Mouse (Mus musculus) forebrain, embryonic 10.5 days (tissue): ENCODE data around the gene Dbndd2. TPM values are rescaled to one million over a fixed set of nuclear protein-coding genes. Genes with fewer than 3 reads are reported as not detected.

Experiments
- DNase-seq: peaks from one replicate; pipeline ENCODE4 v3.0.0-alpha.2; 2017; ENCODE audit warnings: low spot score; ENCODE audit errors: extremely low spot score
- H3K27ac ChIP-seq: fragments of 300-500 bp; sonication (generic); 2 replicates; pipeline ENCODE4 v1.5.1; 2016; ENCODE audit warnings: mild to moderate bottlenecking
- H3K27me3 ChIP-seq: fragments of 300-500 bp; sonication (generic); 2 replicates; pipeline ENCODE4 v1.6.1; 2016; ENCODE audit warnings: mild to moderate bottlenecking; ENCODE audit not compliant: poor library complexity, severe bottlenecking
- H3K36me3 ChIP-seq: fragments of 300-500 bp; sonication (generic); replicated peaks from 2 replicates; pipeline ENCODE4 v1.6.1; 2016; ENCODE audit warnings: mild to moderate bottlenecking, moderate library complexity
- H3K4me1 ChIP-seq: fragments of 300-500 bp; sonication (generic); 2 replicates; pipeline ENCODE4 v1.6.1; 2016
- H3K4me3 ChIP-seq: fragments of 300-500 bp; sonication (generic); 2 replicates; pipeline ENCODE4 v1.5.1; 2016; ENCODE audit warnings: mild to moderate bottlenecking, moderate library complexity
- H3K9me3 ChIP-seq: fragments of 300-500 bp; sonication (generic); 2 replicates; pipeline ENCODE4 v1.6.1; 2016; ENCODE audit warnings: mild to moderate bottlenecking, moderate library complexity
- WGBS: fragments of 180-500 bp; shearing (Covaris S2); methylation state at CpG from one replicate; pipeline ENCODE4 v1.1.7; 2016; 5-methylcytosine and 5-hydroxymethylcytosine counted together
- polyA plus RNA-seq: library from polyadenylated mRNA; unstranded; fragments of >200 nt; fragmentation: Nextera tagmentation; extraction: Ambion mirVana; gene quantifications from 2 replicates; pipeline ENCODE4 v1.2.1, GENCODE M21; 2016

Dbndd2 gene
- polyA plus RNA-seq, 1 experiment from 2014 or later: 3.1 TPM

GRCm38 (mm10) chr2:164494126-164494525 lies 8.2 kb downstream of the Dbndd2 start:
- Histone ChIP-seq H3K27me3 (peaks cover 3% of the 10 kb centered on the region; the same call in 1 of the 2 replicates), H3K36me3 (peaks cover 9% of the 10 kb centered on the region), H3K9me3 (no peaks in the 10 kb centered on the region), H3K4me1 (peaks cover 20% of the 10 kb centered on the region), H3K27ac (no peak overlapping the region), H3K4me3 (no peak overlapping the region)
- 56% methylated on average over 2 of the region's 2 CpGs for WGBS
- no peak for DNase-seq

DNA sequence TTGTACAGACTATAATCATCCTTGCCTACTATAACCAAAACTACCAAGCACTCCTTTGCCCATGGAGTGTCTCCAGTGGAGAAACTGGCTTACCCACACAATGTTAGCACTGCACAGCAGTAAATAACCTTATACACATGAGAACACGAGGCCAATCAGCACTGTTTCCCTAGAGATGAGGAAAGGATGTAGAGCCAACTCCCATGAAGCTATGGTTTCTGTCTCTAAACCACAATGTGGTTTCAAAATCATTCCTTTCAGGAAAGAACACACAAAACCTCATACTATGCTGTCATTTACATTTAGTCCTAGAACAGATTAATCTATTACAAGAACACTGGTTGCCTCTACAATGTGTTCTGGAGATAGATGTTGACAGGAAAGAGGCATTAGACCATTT lies 10.4 kb downstream of the Dbndd2 start:
- Histone ChIP-seq H3K27ac (no peak overlapping the region), H3K36me3 (peaks cover 21% of the 10 kb centered on the region), H3K27me3 (no peaks in the 10 kb centered on the region), H3K4me1 (peaks cover 20% of the 10 kb centered on the region), H3K4me3 (peak overlapping the region; percentile 77), H3K9me3 (no peaks in the 10 kb centered on the region)
- no peak for DNase-seq
- WGBS: 62% methylated on average over 1 of the region's 1 CpGs

DNA sequence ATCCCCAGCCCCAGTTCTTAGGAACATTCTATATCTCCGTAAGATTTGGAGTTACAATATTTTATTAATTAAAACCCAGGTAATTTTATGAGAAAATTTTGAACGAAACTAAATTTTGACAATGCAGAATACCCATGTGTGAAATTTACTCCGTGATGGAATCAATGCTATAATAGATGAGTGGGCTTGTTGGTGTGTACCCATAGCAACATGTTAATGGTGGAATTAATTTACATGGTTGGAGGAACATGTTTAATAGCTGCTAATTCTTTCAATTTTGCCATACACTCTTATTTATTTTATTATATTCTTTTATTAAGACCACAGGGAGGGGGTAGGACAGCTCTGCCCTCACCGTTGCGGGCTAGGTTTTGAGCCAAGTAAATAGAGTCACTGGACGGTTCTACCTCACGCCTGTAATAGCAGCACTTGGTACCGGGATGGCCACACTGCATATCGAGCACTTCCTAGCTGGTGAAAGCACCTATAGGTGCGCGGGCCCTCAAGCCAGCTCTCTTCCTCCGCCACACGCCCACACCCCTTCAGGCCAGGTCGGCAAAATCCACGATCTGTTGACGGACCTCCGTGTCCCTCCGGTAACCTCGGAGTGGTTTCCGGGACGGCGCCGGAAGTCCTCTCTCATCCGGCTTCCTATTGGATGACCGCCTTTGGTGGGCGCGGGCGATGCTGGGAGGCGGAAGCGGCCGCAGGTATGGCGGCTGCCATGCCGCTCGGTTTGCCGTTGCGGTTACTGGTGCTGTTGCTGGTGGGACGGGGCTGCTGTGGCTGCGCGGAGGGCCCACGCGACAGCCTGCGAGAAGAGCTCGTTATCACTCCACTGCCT lies 11.2 kb downstream of the Dbndd2 start, which contains the start of gene Pigt:
Gene Pigt, plus strand, starts transcription at position 674 of the 844 bp plus-strand sequence.
- WGBS: 4% methylated on average over 43 of the region's 43 CpGs
- peak within 1 kb of the TSS; percentile 77 for H3K4me3 ChIP-seq
- DNase-seq: peak; percentile 88
- peak within 1 kb of the TSS; percentile 86 for H3K27ac ChIP-seq
- no peaks in the 10 kb centered on the region for H3K9me3 ChIP-seq
- peaks cover 20% of the 10 kb centered on the region for H3K4me1 ChIP-seq
- peaks cover 28% of the 10 kb centered on the region for H3K36me3 ChIP-seq
- no peaks in the 10 kb centered on the region for H3K27me3 ChIP-seq

GRCm38 (mm10) chr2:164497691-164498268 lies 11.9 kb downstream of the Dbndd2 start:
- Histone ChIP-seq H3K9me3 (no peaks in the 10 kb centered on the region), H3K4me3 (peak overlapping the region; percentile 77), H3K27ac (peak overlapping the region; percentile 86), H3K4me1 (peaks cover 20% of the 10 kb centered on the region), H3K27me3 (no peaks in the 10 kb centered on the region), H3K36me3 (peaks cover 35% of the 10 kb centered on the region)
- DNase-seq: no peak
- 5% methylated on average over 21 of the region's 21 CpGs for WGBS

GRCm38 (mm10) chr2:164499317-164499716 lies 13.4 kb downstream of the Dbndd2 start:
- Histone ChIP-seq H3K27me3 (no peaks in the 10 kb centered on the region), H3K4me3 (no peak overlapping the region), H3K4me1 (peaks cover 20% of the 10 kb centered on the region), H3K27ac (no peak overlapping the region), H3K9me3 (peaks cover 5% of the 10 kb centered on the region; the same call in 1 of the 2 replicates), H3K36me3 (peaks cover 51% of the 10 kb centered on the region)
- 75% methylated on average over 5 of the region's 5 CpGs for WGBS
- DNase-seq: no peak

GRCm38 (mm10) chr2:164500511-164500910 lies 14.6 kb downstream of the Dbndd2 start:
- peaks cover 20% of the 10 kb centered on the region for H3K4me1 ChIP-seq
- DNase-seq: no peak
- peaks cover 12% of the 10 kb centered on the region; the same call in 1 of the 2 replicates for H3K9me3 ChIP-seq
- H3K36me3 ChIP-seq: peaks cover 63% of the 10 kb centered on the region
- 96% methylated on average over 7 of the region's 7 CpGs for WGBS
- no peak overlapping the region for H3K4me3 ChIP-seq
- no peak overlapping the region for H3K27ac ChIP-seq
- H3K27me3 ChIP-seq: no peaks in the 10 kb centered on the region

GRCm38 (mm10) chr2:164504919-164505318 lies 19.0 kb downstream of the Dbndd2 start:
- H3K27me3 ChIP-seq: no peaks in the 10 kb centered on the region
- H3K9me3 ChIP-seq: peaks cover 12% of the 10 kb centered on the region; the same call in 1 of the 2 replicates
- WGBS: 90% methylated on average over 3 of the region's 3 CpGs
- no peak overlapping the region for H3K27ac ChIP-seq
- H3K4me3 ChIP-seq: no peak overlapping the region
- peaks cover 81% of the 10 kb centered on the region for H3K36me3 ChIP-seq
- DNase-seq: no peak
- H3K4me1 ChIP-seq: no peaks in the 10 kb centered on the region

GRCm38 (mm10) chr2:164505619-164506347 lies 19.9 kb downstream of the Dbndd2 start:
- peaks cover 72% of the 10 kb centered on the region for H3K36me3 ChIP-seq
- 95% methylated on average over 4 of the region's 4 CpGs for WGBS
- no peaks in the 10 kb centered on the region for H3K4me1 ChIP-seq
- H3K4me3 ChIP-seq: no peak overlapping the region
- no peak overlapping the region for H3K27ac ChIP-seq
- peaks cover 12% of the 10 kb centered on the region; the same call in 1 of the 2 replicates for H3K9me3 ChIP-seq
- no peaks in the 10 kb centered on the region for H3K27me3 ChIP-seq
- no peak for DNase-seq

DNA sequence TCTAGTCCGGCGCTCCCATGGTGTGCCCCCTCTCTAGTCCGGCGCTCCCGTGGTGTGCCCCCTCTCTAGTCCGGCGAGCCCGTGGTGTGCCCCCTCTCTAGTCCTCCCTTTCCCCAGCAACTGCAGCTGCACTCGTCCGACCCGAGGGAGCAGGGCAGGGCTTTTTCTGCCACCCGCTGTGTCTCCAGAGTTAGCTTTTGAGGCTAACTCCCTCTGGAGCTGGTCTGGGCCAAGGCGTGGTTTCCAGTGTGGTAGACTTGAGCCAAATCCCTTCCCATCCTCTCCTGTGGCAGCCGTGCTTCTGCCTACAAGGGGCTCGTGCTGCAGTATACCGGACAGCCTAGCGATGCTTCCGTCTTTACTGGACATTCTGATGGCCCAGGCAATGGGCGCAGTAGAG lies 21.9 kb downstream of the Dbndd2 start:
- Histone ChIP-seq H3K4me3 (no peak overlapping the region), H3K9me3 (peaks cover 12% of the 10 kb centered on the region; the same call in 1 of the 2 replicates), H3K4me1 (no peaks in the 10 kb centered on the region), H3K36me3 (peaks cover 52% of the 10 kb centered on the region), H3K27me3 (no peaks in the 10 kb centered on the region), H3K27ac (no peak overlapping the region)
- WGBS: 86% methylated on average over 19 of the region's 19 CpGs
- no peak for DNase-seq

GRCm38 (mm10) chr2:164510621-164511190 lies 24.8 kb downstream of the Dbndd2 start:
- Histone ChIP-seq H3K4me1 (no peaks in the 10 kb centered on the region), H3K27me3 (no peaks in the 10 kb centered on the region), H3K36me3 (peaks cover 23% of the 10 kb centered on the region), H3K27ac (no peak overlapping the region), H3K4me3 (no peak overlapping the region), H3K9me3 (no peaks in the 10 kb centered on the region)
- WGBS: 55% methylated on average over 5 of the region's 5 CpGs
- DNase-seq: no peak

- WGBS: 65% methylated on average over 11 of the region's 14 CpGs
- Histone ChIP-seq H3K36me3 (peaks cover 7% of the 10 kb centered on the region), H3K9me3 (no peaks in the 10 kb centered on the region), H3K4me1 (no peaks in the 10 kb centered on the region), H3K27ac (no peak overlapping the region), H3K27me3 (no peaks in the 10 kb centered on the region), H3K4me3 (no peak overlapping the region)
- no peak for DNase-seq
These were observed 26.4 kb downstream of the Dbndd2 start for GRCm38 (mm10) chr2:164512121-164512909.

- no peak overlapping the region for H3K27ac ChIP-seq
These were observed 27.5 kb downstream of the Dbndd2 start for GRCm38 (mm10) chr2:164513389-164513788.

More at GRCm38 (mm10) chr2:164513389-164513788, 27.5 kb downstream of the Dbndd2 start:
- DNase-seq: no peak
- Histone ChIP-seq H3K4me3 (no peak overlapping the region), H3K36me3 (no peaks in the 10 kb centered on the region), H3K9me3 (no peaks in the 10 kb centered on the region), H3K27me3 (no peaks in the 10 kb centered on the region), H3K4me1 (no peaks in the 10 kb centered on the region)
- 78% methylated on average over 8 of the region's 8 CpGs for WGBS
